Mouse (Mus musculus) myocyte (in vitro differentiated cells): ENCODE results near the gene Irf2bp2.

Source experiments
- CEBPB ChIP-seq: IDR thresholded peaks from 2 replicates; pipeline ENCODE4 v1.6.1; 2011; ENCODE audit warnings: mild to moderate bottlenecking, moderate library complexity; ENCODE audit not compliant: poor library complexity, insufficient read depth, severe bottlenecking
- MAX ChIP-seq: IDR thresholded peaks from one replicate; pipeline ENCODE4 v1.6.1; 2011; ENCODE audit warnings: low read depth, mild to moderate bottlenecking, control low read depth
- MYOD1 ChIP-seq, 3 experiments: IDR thresholded peaks; one replicate each; pipeline ENCODE4 v1.6.1; 2011; ENCODE audit warnings: control low read depth in 2 of 3, low read depth in 2 of 3, mild to moderate bottlenecking in 2 of 3, moderate library complexity in 1 of 3; ENCODE audit not compliant: insufficient read length in 2 of 3, control insufficient read depth in 1 of 3
- MYOG ChIP-seq, 3 experiments: IDR thresholded peaks; one replicate each; pipeline ENCODE4 v1.6.1; 2011; ENCODE audit warnings: control low read depth in 2 of 3, low read depth in 2 of 3, mild to moderate bottlenecking in 2 of 3; ENCODE audit not compliant: insufficient read length in 2 of 3, control insufficient read depth in 1 of 3, insufficient read depth in 1 of 3
- POLR2A ChIP-seq: IDR thresholded peaks from one replicate; pipeline ENCODE4 v1.6.1; 2011; ENCODE audit warnings: low read depth, mild to moderate bottlenecking, control low read depth, moderate library complexity; ENCODE audit not compliant: insufficient read length
- POLR2AphosphoS2 ChIP-seq: IDR thresholded peaks from one replicate; pipeline ENCODE4 v1.6.1; 2011; ENCODE audit warnings: low read depth, control low read depth; ENCODE audit not compliant: insufficient read length
- SRF ChIP-seq: IDR thresholded peaks from one replicate; pipeline ENCODE4 v1.6.1; 2011; ENCODE audit warnings: low read depth; ENCODE audit not compliant: control insufficient read depth, insufficient read length
- TCF12 ChIP-seq: IDR thresholded peaks from one replicate; pipeline ENCODE4 v1.6.1; 2011; ENCODE audit warnings: mild to moderate bottlenecking, control low read depth; ENCODE audit not compliant: poor library complexity, insufficient read depth, severe bottlenecking
- TCF3 ChIP-seq: IDR thresholded peaks from one replicate; pipeline ENCODE4 v1.6.1; 2011; ENCODE audit warnings: low read depth, control low read depth; ENCODE audit not compliant: insufficient read length
- USF1 ChIP-seq: IDR thresholded peaks from one replicate; pipeline ENCODE4 v1.6.1; 2011; ENCODE audit warnings: low read depth, mild to moderate bottlenecking, control low read depth, moderate library complexity

- TF ChIP-seq POLR2A = no peak
- no peak for TF ChIP-seq MYOD1 (IDR thresholded peaks at IDR 0.05; ENCODE audit: control insufficient read depth in 1 of 3, insufficient read length in 2 of 3, low read depth in 2 of 3)
- no peak for TF ChIP-seq TCF12
- TF ChIP-seq USF1 = no peak
- no peak for TF ChIP-seq TCF3
- no peak for TF ChIP-seq SRF
- TF ChIP-seq CEBPB = no peak
- no peak for TF ChIP-seq MYOG (IDR thresholded peaks at IDR 0.05; ENCODE audit: control insufficient read depth in 1 of 3, insufficient read depth in 1 of 3, insufficient read length in 2 of 3, low read depth in 2 of 3)
- TF ChIP-seq POLR2AphosphoS2 = no peak
- no peak for TF ChIP-seq MAX
Observed at GRCm38 (mm10) chr8:126586101-126586500, 7.7 kb downstream of the Irf2bp2 start.
